10 mouse cellular contexts compared by ENCODE assay signal in genomic region chr1:135460521-135460920, GRCm38 (mm10).
"Had no signal": no experiment of that assay in that cellular context is flagged by ENCODE, and none has a peak within 500 bp of the region (broad histone marks: within the 10 kb centered on the region; RNA-seq: fewer than 3 reads in every experiment).

No protein-coding gene starts in this region.

- H3K27me3 ChIP-seq: embryonic facial prominence, embryonic 13.5 days; embryonic facial prominence, embryonic 15.5 days; forebrain, embryonic 12.5 days; forebrain, embryonic 13.5 days; forebrain, embryonic 15.5 days had no signal

- H3K4me2 ChIP-seq: embryonic facial prominence, embryonic 13.5 days; embryonic facial prominence, embryonic 15.5 days; forebrain, embryonic 12.5 days; forebrain, embryonic 13.5 days; forebrain, embryonic 15.5 days had no signal

- H3K4me1 ChIP-seq: forebrain, embryonic 10.5 days; forebrain, embryonic 12.5 days; forebrain, embryonic 13.5 days; forebrain, embryonic 15.5 days had no signal

- H3K4me3 ChIP-seq: embryonic facial prominence, embryonic 13.5 days; embryonic facial prominence, embryonic 15.5 days; erythroblast, embryonic 14.5 days; forebrain, embryonic 10.5 days; forebrain, embryonic 12.5 days; forebrain, embryonic 13.5 days; forebrain, embryonic 15.5 days; gastrocnemius, adult 2 months; heart, adult 2 months had no signal

- H3K27ac ChIP-seq: embryonic facial prominence, embryonic 13.5 days; embryonic facial prominence, embryonic 15.5 days; forebrain, embryonic 10.5 days; forebrain, embryonic 12.5 days; forebrain, embryonic 13.5 days; forebrain, embryonic 15.5 days; gastrocnemius, adult 2 months; heart, adult 2 months had no signal

- H3K9me3 ChIP-seq: embryonic facial prominence, embryonic 13.5 days; embryonic facial prominence, embryonic 15.5 days; forebrain, embryonic 10.5 days; forebrain, embryonic 12.5 days; forebrain, embryonic 13.5 days; forebrain, embryonic 15.5 days had no signal

- H3K9ac ChIP-seq: embryonic facial prominence, embryonic 13.5 days; embryonic facial prominence, embryonic 15.5 days; forebrain, embryonic 12.5 days; forebrain, embryonic 13.5 days; forebrain, embryonic 15.5 days; forebrain, postnatal 0 days had no signal
